Mouse (Mus musculus) liver, postnatal 0 days (tissue): ENCODE data around the gene Nutm2. TPM values are rescaled to one million over a fixed set of nuclear protein-coding genes. Genes with fewer than 3 reads are reported as not detected.

Source experiments
- polyA plus RNA-seq: library from polyadenylated mRNA; unstranded; fragments of >200 nt; fragmentation: Nextera tagmentation; extraction: Ambion mirVana; gene quantifications from 2 replicates; pipeline ENCODE4 v1.2.1, GENCODE M21; 2015

Gene Nutm2
- polyA plus RNA-seq, 1 experiment from 2014 or later, result not detected

Other genes with a start within 250 kb of the Nutm2 start
- not detected in 2 replicates for gene Gm906, start 217.0 kb upstream of the Nutm2 start, polyA plus RNA-seq
- 3.6 and 4.0 TPM in 2 replicates for gene Fbxw17, start 49.4 kb upstream of the Nutm2 start, polyA plus RNA-seq
- gene Gm47429, start 23.4 kb upstream of the Nutm2 start, polyA plus RNA-seq, result not detected in 2 replicates
- not detected in 2 replicates for gene Gm904, start 175.9 kb downstream of the Nutm2 start, polyA plus RNA-seq
- not detected in 2 replicates for gene Gm8765, start 231.0 kb downstream of the Nutm2 start, polyA plus RNA-seq